Mouse (Mus musculus) cerebellum, adult 11 months (tissue): ENCODE results near the gene Asb5.
"Not testable (repeated sequence)": the region's sequence is repeated elsewhere in the genome, so short reads cannot be mapped to it uniquely, and the experiment has no call there.

Source experiments
- DNase-seq: peaks from one replicate; pipeline ENCODE4 v3.0.0; 2022

Asb5 gene

GRCm38 (mm10) chr8:54548383-54548782 lies 19.0 kb downstream of the Asb5 start:
- no peak for DNase-seq

- DNase-seq = no peak
These were observed 20.7 kb downstream of the Asb5 start for GRCm38 (mm10) chr8:54550026-54550574.

GRCm38 (mm10) chr8:54554921-54555320 lies 25.5 kb downstream of the Asb5 start:
- no peak for DNase-seq

- DNase-seq = no peak
These were observed 32.8 kb downstream of the Asb5 start for GRCm38 (mm10) chr8:54562137-54562536.

- DNase-seq = no peak
These were observed 35.8 kb downstream of the Asb5 start for GRCm38 (mm10) chr8:54565181-54565580.

GRCm38 (mm10) chr8:54565603-54566260 lies 36.4 kb downstream of the Asb5 start:
- no peak for DNase-seq

- no peak for DNase-seq
These were observed 37.8 kb downstream of the Asb5 start for GRCm38 (mm10) chr8:54567168-54567567.

- DNase-seq = no peak
These were observed 41.5 kb downstream of the Asb5 start for GRCm38 (mm10) chr8:54570618-54571609.

- DNase-seq = no peak
These were observed 52.1 kb downstream of the Asb5 start for GRCm38 (mm10) chr8:54581436-54581835.

GRCm38 (mm10) chr8:54582886-54583285 lies 53.5 kb downstream of the Asb5 start:
- DNase-seq = no peak

- DNase-seq = no peak
These were observed 65.3 kb downstream of the Asb5 start for GRCm38 (mm10) chr8:54594634-54595033.

- DNase-seq = no peak
These were observed 66.7 kb downstream of the Asb5 start for GRCm38 (mm10) chr8:54596051-54596450.

- no peak for DNase-seq
These were observed 67.6 kb downstream of the Asb5 start for GRCm38 (mm10) chr8:54596940-54597339.

- DNase-seq = no peak
These were observed 68.0 kb downstream of the Asb5 start for GRCm38 (mm10) chr8:54597386-54597785.

GRCm38 (mm10) chr8:54600671-54601251 lies 71.4 kb downstream of the Asb5 start, which contains the start of gene Spata4:
TSS of gene Spata4 (plus strand) at chr8:54600781.
- DNase-seq = no peak

GRCm38 (mm10) chr8:54603440-54603839 lies 74.1 kb downstream of the Asb5 start:
- no peak for DNase-seq

GRCm38 (mm10) chr8:54609336-54609735 lies 80.0 kb downstream of the Asb5 start:
- no peak for DNase-seq

- DNase-seq = no peak
These were observed 80.9 kb downstream of the Asb5 start for GRCm38 (mm10) chr8:54610238-54610637.

GRCm38 (mm10) chr8:54616710-54617109 lies 87.3 kb downstream of the Asb5 start:
- not testable (repeated sequence) for DNase-seq
